Mouse (Mus musculus) midbrain, embryonic 16.5 days (tissue): ENCODE results near the gene Gpbar1. TPM values are rescaled to one million over a fixed set of nuclear protein-coding genes. Genes with fewer than 3 reads are reported as not detected.

ENCODE experiments used
- ATAC-seq: fragments of 200-750 bp; cut with Nextera tagmentation; 2 replicates; pipeline ENCODE4 v1.8.0; 2017; ENCODE audit warnings: moderate TSS enrichment
- H3K27ac ChIP-seq: fragments of 300-500 bp; sonication (generic); 2 replicates; pipeline ENCODE4 v1.5.1; 2014; ENCODE audit warnings: mild to moderate bottlenecking, low read length, mixed read lengths
- H3K27me3 ChIP-seq: fragments of 300-500 bp; sonication (generic); 2 replicates; pipeline ENCODE4 v1.6.1; 2014; ENCODE audit warnings: low read depth, low read length, mixed read lengths; ENCODE audit not compliant: control insufficient read depth, insufficient read depth
- H3K36me3 ChIP-seq: fragments of 300-500 bp; sonication (generic); 2 replicates; pipeline ENCODE4 v1.6.1; 2014; ENCODE audit warnings: mild to moderate bottlenecking, low read length, moderate library complexity, mixed read lengths; ENCODE audit not compliant: control insufficient read depth, insufficient read depth
- H3K4me1 ChIP-seq: fragments of 300-500 bp; sonication (generic); 2 replicates; pipeline ENCODE4 v1.6.1; 2014; ENCODE audit warnings: mild to moderate bottlenecking, low read length, mixed read lengths; ENCODE audit not compliant: control insufficient read depth, insufficient read depth
- H3K4me2 ChIP-seq: fragments of 300-500 bp; sonication (generic); 2 replicates; pipeline ENCODE4 v1.6.1; 2014; ENCODE audit warnings: mild to moderate bottlenecking, low read length, mixed read lengths
- H3K4me3 ChIP-seq: fragments of 300-500 bp; sonication (generic); 2 replicates; pipeline ENCODE4 v1.5.1; 2014; ENCODE audit warnings: low read depth, mild to moderate bottlenecking, low read length, moderate library complexity, mixed read lengths
- H3K9ac ChIP-seq: fragments of 300-500 bp; sonication (generic); 2 replicates; pipeline ENCODE4 v1.6.1; 2014; ENCODE audit warnings: low read depth, low read length, mixed read lengths
- H3K9me3 ChIP-seq: fragments of 300-500 bp; sonication (generic); replicated peaks from 2 replicates; pipeline ENCODE4 v1.6.1; 2014; ENCODE audit warnings: mild to moderate bottlenecking, low read length, mixed read lengths; ENCODE audit not compliant: control insufficient read depth, poor library complexity, severe bottlenecking
- WGBS: fragments of 180-500 bp; shearing (Covaris S2); extraction: QIAGEN DNeasy Blood & Tissue Kit; methylation state at CpG from one replicate; pipeline ENCODE4 v1.1.7; 2014; 5-methylcytosine and 5-hydroxymethylcytosine counted together
- polyA plus RNA-seq: library from polyadenylated mRNA; unstranded; fragments of >200 nt; fragmentation: Nextera tagmentation; extraction: Ambion mirVana; gene quantifications from 2 replicates; pipeline ENCODE4 v1.2.1, GENCODE M21; 2015

Gpbar1 gene
- polyA plus RNA-seq, 1 experiment from 2014 or later = 0.34 TPM

DNA sequence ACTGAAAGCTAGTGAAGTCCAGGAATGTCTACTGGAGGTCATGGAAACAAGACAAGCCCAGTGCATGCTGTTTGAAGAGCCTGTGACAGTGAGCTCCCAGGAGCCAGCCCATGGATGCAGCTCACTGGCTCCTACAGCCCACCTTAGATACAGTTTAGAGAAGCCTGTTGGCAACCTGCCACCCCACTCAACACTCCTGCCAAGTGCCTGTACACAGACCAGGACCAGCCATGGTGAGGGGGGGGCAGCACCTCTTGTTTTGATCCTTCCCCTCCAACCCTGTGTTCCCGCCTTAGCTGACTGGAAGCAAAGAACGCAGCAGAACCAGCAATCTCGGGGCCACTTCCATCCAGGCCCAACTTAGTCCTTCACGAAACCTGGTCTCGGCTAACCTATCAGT lies 11.8 kb downstream of the Gpbar1 start:
- no peak overlapping the region for H3K4me2 ChIP-seq
- H3K27me3 ChIP-seq = no peaks in the 10 kb centered on the region
- no peaks in the 10 kb centered on the region for H3K9me3 ChIP-seq
- peaks cover 10% of the 10 kb centered on the region for H3K4me1 ChIP-seq
- no peak overlapping the region for H3K4me3 ChIP-seq
- WGBS = 90% methylated on average over 5 of the region's 5 CpGs
- H3K9ac ChIP-seq = no peak overlapping the region
- no peak overlapping the region for H3K27ac ChIP-seq
- ATAC-seq = no peak
- H3K36me3 ChIP-seq = no peaks in the 10 kb centered on the region; the same call in 1 of the 2 replicates

- Histone ChIP-seq H3K27ac (no peak overlapping the region), H3K4me3 (no peak overlapping the region), H3K4me2 (no peak overlapping the region), H3K4me1 (peaks cover 8% of the 10 kb centered on the region; the same call in 1 of the 2 replicates), H3K36me3 (no peaks in the 10 kb centered on the region; the same call in 1 of the 2 replicates), H3K9me3 (no peaks in the 10 kb centered on the region), H3K27me3 (no peaks in the 10 kb centered on the region), H3K9ac (no peak overlapping the region)
- ATAC-seq = no peak
- whole genome bisulfite sequencing = 87% methylated on average over 11 of the region's 11 CpGs
Observed at GRCm38 (mm10) chr1:74292331-74293020, 14.1 kb downstream of the Gpbar1 start.

- H3K9me3 ChIP-seq = no peaks in the 10 kb centered on the region
- no peak for ATAC-seq
- no peak overlapping the region for H3K4me3 ChIP-seq
- no peaks in the 10 kb centered on the region for H3K27me3 ChIP-seq
- peaks cover 8% of the 10 kb centered on the region; the same call in 1 of the 2 replicates for H3K4me1 ChIP-seq
- H3K36me3 ChIP-seq = no peaks in the 10 kb centered on the region; the same call in 1 of the 2 replicates
- H3K9ac ChIP-seq = no peak overlapping the region
- no peak overlapping the region for H3K4me2 ChIP-seq
- no peak overlapping the region for H3K27ac ChIP-seq
- WGBS = 89% methylated on average over 8 of the region's 8 CpGs
Observed at GRCm38 (mm10) chr1:74293306-74293960, 15.1 kb downstream of the Gpbar1 start.

DNA sequence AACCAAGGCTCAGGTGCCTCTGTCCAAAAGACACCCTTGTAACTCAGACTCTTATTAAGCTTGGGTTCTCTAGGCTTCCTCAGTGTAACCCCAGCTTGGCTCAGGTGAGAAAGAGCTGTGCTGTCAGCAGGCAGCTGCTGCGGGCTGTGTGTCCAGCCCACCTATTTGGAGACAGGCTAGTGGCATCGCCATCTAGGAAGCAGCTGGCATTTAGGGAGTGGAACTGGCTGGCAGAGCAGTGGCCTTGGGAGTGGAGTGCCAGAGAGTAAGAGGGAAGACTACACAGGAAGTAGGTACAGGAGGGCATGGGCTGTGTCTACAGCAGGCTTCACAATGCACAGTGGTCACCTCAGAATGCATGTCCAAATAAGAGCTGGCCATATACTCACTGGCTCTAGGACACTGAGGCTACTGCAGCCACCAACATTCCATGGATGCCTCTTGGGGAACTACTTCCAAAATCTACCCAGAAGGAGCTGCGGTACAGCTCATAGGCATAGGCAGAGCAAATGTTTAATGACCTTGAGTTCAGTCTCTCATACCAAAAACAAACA lies 15.8 kb downstream of the Gpbar1 start:
- Histone ChIP-seq H3K4me1 (peaks cover 8% of the 10 kb centered on the region; the same call in 1 of the 2 replicates), H3K4me2 (no peak overlapping the region), H3K27ac (no peak overlapping the region), H3K36me3 (no peaks in the 10 kb centered on the region; the same call in 1 of the 2 replicates), H3K4me3 (no peak overlapping the region), H3K27me3 (no peaks in the 10 kb centered on the region), H3K9ac (no peak overlapping the region), H3K9me3 (no peaks in the 10 kb centered on the region)
- WGBS = 93% methylated on average over 3 of the region's 3 CpGs
- no peak for ATAC-seq

DNA sequence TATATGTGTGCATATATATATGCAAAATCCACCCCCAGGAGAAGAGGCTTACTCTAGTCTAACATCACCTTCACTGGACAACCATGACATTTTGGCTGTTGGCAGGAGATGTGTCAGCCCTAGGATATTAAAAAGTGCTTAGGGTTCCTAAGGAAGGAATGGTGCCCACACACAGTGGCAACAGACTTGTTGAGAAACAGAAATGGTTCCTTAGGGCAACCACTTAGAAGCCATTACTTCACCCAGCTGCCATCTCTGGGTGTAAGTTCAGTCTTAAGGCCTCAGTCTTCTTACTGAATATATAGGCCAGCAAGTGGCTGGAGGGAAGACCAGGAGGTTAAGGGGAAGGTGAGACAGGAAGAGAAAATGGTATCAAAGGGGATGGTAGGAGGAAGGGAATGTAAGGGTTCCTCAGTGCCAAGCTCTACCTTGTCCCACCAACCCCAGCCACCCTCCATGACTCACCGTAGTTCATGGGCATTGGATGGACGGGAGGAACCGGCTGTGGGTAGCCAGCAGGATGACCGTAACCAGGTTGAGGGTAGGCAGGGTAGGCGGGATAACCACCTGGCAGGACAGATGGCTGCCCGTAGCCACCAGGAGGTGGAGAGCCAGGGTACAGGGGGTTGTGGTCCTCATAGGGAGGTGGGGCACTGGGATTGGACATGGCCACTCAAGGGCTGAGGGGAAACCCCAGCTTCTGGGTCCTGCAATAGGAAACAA lies 16.5 kb downstream of the Gpbar1 start:
- no peak overlapping the region for H3K9ac ChIP-seq
- H3K4me1 ChIP-seq = peaks cover 8% of the 10 kb centered on the region; the same call in 1 of the 2 replicates

DNA sequence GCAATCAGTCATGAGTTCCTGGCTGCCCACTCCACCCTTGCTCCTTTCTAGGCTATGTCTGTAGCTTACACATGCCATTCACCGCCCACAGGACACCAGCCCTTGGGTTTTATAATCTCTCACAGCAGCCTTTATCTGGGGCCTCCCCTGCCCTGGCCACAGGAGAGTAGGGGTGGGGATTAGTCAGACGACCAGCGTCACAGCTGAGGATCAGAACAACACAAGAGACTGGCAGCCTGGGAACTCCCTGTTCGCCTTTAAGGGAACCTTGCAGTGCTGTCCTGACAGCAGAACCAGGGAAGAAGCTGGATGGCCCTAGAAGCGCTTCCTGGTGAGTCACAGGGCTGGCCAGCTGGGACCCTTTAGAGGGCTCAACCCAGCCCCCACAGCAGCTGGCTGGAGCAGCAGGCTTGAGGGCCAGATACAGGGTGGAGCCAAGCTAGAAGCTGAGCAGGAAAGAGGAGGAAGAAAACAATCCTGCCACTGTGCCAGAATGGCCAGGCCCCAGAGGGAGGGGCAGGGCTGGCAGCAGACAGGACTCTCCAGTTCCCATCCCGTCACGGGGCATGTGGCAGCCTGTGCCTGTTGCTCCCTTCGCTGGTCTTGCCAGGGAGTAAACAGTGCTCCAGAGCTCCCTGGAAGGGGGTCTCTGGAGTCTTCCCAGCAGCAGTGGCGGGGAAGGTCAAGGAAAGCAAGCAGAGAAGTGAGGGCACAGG lies 17.3 kb downstream of the Gpbar1 start:
- Histone ChIP-seq H3K4me3 (no peak overlapping the region), H3K9me3 (no peaks in the 10 kb centered on the region), H3K9ac (no peak overlapping the region; the same call in 1 of the 2 replicates), H3K27ac (peak overlapping the region; percentile 73), H3K4me2 (0 out of 2 replicates have a peak overlapping the region, but pooled peaks have one; percentile 4), H3K36me3 (no peaks in the 10 kb centered on the region; the same call in 1 of the 2 replicates), H3K4me1 (peaks cover 8% of the 10 kb centered on the region; the same call in 1 of the 2 replicates), H3K27me3 (no peaks in the 10 kb centered on the region)
- ATAC-seq = peak; percentile 88
- 22% methylated on average over 9 of the region's 9 CpGs for WGBS

More for the DNA sequence above, 16.5 kb downstream of the Gpbar1 start:
- H3K36me3 ChIP-seq = no peaks in the 10 kb centered on the region; the same call in 1 of the 2 replicates
- H3K27ac ChIP-seq = peak overlapping the region; percentile 73
- 86% methylated on average over 6 of the region's 6 CpGs for WGBS
- no peak overlapping the region for H3K4me2 ChIP-seq
- no peak overlapping the region for H3K4me3 ChIP-seq
- no peaks in the 10 kb centered on the region for H3K9me3 ChIP-seq
- ATAC-seq = 0 out of 2 replicates have a peak, but pooled peaks have one; percentile 8
- H3K27me3 ChIP-seq = no peaks in the 10 kb centered on the region

GRCm38 (mm10) chr1:74296477-74296876 lies 18.1 kb downstream of the Gpbar1 start:
- H3K9ac ChIP-seq = peak overlapping the region; percentile 28; the same call in 1 of the 2 replicates
- H3K27ac ChIP-seq = peak overlapping the region; percentile 73; the same call in 1 of the 2 replicates
- ATAC-seq = no peak
- no peak overlapping the region for H3K4me3 ChIP-seq
- H3K9me3 ChIP-seq = no peaks in the 10 kb centered on the region
- H3K4me1 ChIP-seq = peaks cover 8% of the 10 kb centered on the region; the same call in 1 of the 2 replicates
- H3K36me3 ChIP-seq = no peaks in the 10 kb centered on the region; the same call in 1 of the 2 replicates
- 67% methylated on average over 6 of the region's 6 CpGs for WGBS
- H3K27me3 ChIP-seq = no peaks in the 10 kb centered on the region
- no peak overlapping the region for H3K4me2 ChIP-seq

- Histone ChIP-seq H3K9me3 (no peaks in the 10 kb centered on the region), H3K4me2 (no peak overlapping the region), H3K4me3 (no peak overlapping the region), H3K9ac (no peak overlapping the region), H3K4me1 (peaks cover 8% of the 10 kb centered on the region; the same call in 1 of the 2 replicates), H3K27me3 (no peaks in the 10 kb centered on the region), H3K27ac (no peak overlapping the region), H3K36me3 (no peaks in the 10 kb centered on the region; the same call in 1 of the 2 replicates)
- no peak for ATAC-seq
- 89% methylated on average over 3 of the region's 3 CpGs for WGBS
Observed at GRCm38 (mm10) chr1:74297269-74297668, 18.9 kb downstream of the Gpbar1 start.
